Mouse (Mus musculus): ENCODE measurements around the gene Nxpe3.

The Nxpe3 gene

GRCm38 (mm10) chr16:55892484-55892883, 2.6 kb downstream of the Nxpe3 start:
- in situ Hi-C loops (cut with MboI, MseI): loop anchor here in 1 of 2 experiments (10.0 kb wide), 1 partner anchor 182 kb away; no protein-coding TSS in a partner anchor

- in situ Hi-C loops (cut with MboI, MseI): loop anchor here in 1 of 2 experiments (10.0 kb wide), 1 partner anchor 183 kb away; no protein-coding TSS in a partner anchor
Observed at GRCm38 (mm10) chr16:55891346-55891745, 3.7 kb downstream of the Nxpe3 start.

- in situ Hi-C loops (cut with MboI, MseI): loop anchor here in 1 of 2 experiments (10.0 kb wide), 1 partner anchor 184 kb away; no protein-coding TSS in a partner anchor
Observed at GRCm38 (mm10) chr16:55890346-55891136, 4.5 kb downstream of the Nxpe3 start.

- in situ Hi-C loops (cut with MboI, MseI): no loop called here
Observed at GRCm38 (mm10) chr16:55889451-55889850, 5.6 kb downstream of the Nxpe3 start.

- in situ Hi-C loops (cut with MboI, MseI): no loop called here
Observed at GRCm38 (mm10) chr16:55888584-55888960, 6.5 kb downstream of the Nxpe3 start.

GRCm38 (mm10) chr16:55887814-55888583, 7.1 kb downstream of the Nxpe3 start:
- in situ Hi-C loops (cut with MboI, MseI): no loop called here

GRCm38 (mm10) chr16:55884246-55884645, 10.8 kb downstream of the Nxpe3 start:
- in situ Hi-C loops (cut with MboI, MseI): no loop called here

GRCm38 (mm10) chr16:55876025-55876424, 19.1 kb downstream of the Nxpe3 start:
- in situ Hi-C loops (cut with MboI, MseI): no loop called here

GRCm38 (mm10) chr16:55863832-55864231, 31.3 kb downstream of the Nxpe3 start:
- in situ Hi-C loops (cut with MboI, MseI): loop anchor here (10.0 to 25.0 kb wide), 3 partner anchors 352 to 852 kb away; no protein-coding TSS in a partner anchor

GRCm38 (mm10) chr16:55863149-55863815, 31.8 kb downstream of the Nxpe3 start:
- in situ Hi-C loops (cut with MboI, MseI): loop anchor here (10.0 to 25.0 kb wide), 3 partner anchors 351 to 851 kb away; no protein-coding TSS in a partner anchor

- in situ Hi-C loops (cut with MboI, MseI): loop anchor here (10.0 to 25.0 kb wide), 3 partner anchors 349 to 849 kb away; no protein-coding TSS in a partner anchor
Observed at GRCm38 (mm10) chr16:55861104-55861503, 34.0 kb downstream of the Nxpe3 start.

- in situ Hi-C loops (cut with MboI, MseI): loop anchor here (10.0 to 25.0 kb wide), 3 partner anchors 135 to 847 kb away; no protein-coding TSS in a partner anchor
Observed at GRCm38 (mm10) chr16:55859421-55859820, 35.7 kb downstream of the Nxpe3 start.

- in situ Hi-C loops (cut with MboI, MseI): loop anchor here (10.0 to 25.0 kb wide), 3 partner anchors 134 to 846 kb away; no protein-coding TSS in a partner anchor
Observed at GRCm38 (mm10) chr16:55858465-55858864, 36.6 kb downstream of the Nxpe3 start.

GRCm38 (mm10) chr16:55852943-55853727, 42.0 kb downstream of the Nxpe3 start:
- in situ Hi-C loops (cut with MboI, MseI): loop anchor here (10.0 to 25.0 kb wide), 3 partner anchors 128 to 841 kb away; no protein-coding TSS in a partner anchor

- in situ Hi-C loops (cut with MboI, MseI): loop anchor here (10.0 to 25.0 kb wide), 3 partner anchors 128 to 840 kb away; no protein-coding TSS in a partner anchor
Observed at GRCm38 (mm10) chr16:55852515-55852914, 42.6 kb downstream of the Nxpe3 start.

- in situ Hi-C loops (cut with MboI, MseI): loop anchor here (10.0 to 25.0 kb wide), 3 partner anchors 126 to 838 kb away; no protein-coding TSS in a partner anchor
Observed at GRCm38 (mm10) chr16:55850485-55850884, 44.6 kb downstream of the Nxpe3 start.

GRCm38 (mm10) chr16:55847679-55848078, 47.4 kb downstream of the Nxpe3 start:
- in situ Hi-C loops (cut with MboI, MseI): loop anchor here in 1 of 2 experiments (5.0 kb wide), 1 partner anchor 35 kb away; no protein-coding TSS in a partner anchor

GRCm38 (mm10) chr16:55844847-55845246, 50.2 kb downstream of the Nxpe3 start:
- in situ Hi-C loops (cut with MboI, MseI): loop anchor here in 1 of 2 experiments (5.0 kb wide), 1 partner anchor 33 kb away; no protein-coding TSS in a partner anchor

GRCm38 (mm10) chr16:55843919-55844318, 51.2 kb downstream of the Nxpe3 start:
- in situ Hi-C loops (cut with MboI, MseI): no loop called here

- in situ Hi-C loops (cut with MboI, MseI): no loop called here
Observed at GRCm38 (mm10) chr16:55843134-55843533, 52.0 kb downstream of the Nxpe3 start.
